Mouse (Mus musculus) CD4-positive, CD25-positive, alpha-beta regulatory T cell, adult 2 months (primary cell): ENCODE measurements at regions not wholly inside any gene's neighbourhood (a gene's known extent, or its start where the extent isn't known, plus 50 kb on each side); places are given as distances from the start of the nearest gene placed in this dataset.

ENCODE experiments used
- DNase-seq: peaks from one replicate; pipeline ENCODE4 v3.0.0-alpha.2; 2012; ENCODE audit warnings: low read depth, low spot score

- no peak for DNase-seq
Observed at GRCm38 (mm10) chr14:78372102-78372501, 64.3 kb upstream of the Tnfsf11 start.

- DNase-seq = no peak
Observed at GRCm38 (mm10) chr14:78368881-78369280, 61.0 kb upstream of the Tnfsf11 start.

DNA sequence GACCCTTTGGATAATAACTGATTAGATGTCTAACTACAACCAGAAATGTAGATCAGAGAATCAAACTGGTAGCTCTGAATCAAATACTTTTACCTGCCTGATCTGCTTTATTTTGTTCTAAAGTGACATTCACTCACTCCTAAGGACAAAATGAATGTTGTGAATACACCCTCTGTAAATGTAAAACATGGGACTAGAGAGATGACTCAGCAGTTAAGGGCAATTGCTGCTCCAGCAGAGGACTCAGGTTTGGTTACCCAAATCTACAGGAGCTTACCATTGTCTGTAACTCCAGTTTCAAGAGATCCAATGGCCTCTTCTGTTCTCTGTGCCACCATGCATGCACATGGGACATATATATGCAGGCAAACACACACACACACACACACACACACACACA, 57.0 kb upstream of the Tnfsf11 start:
- no peak for DNase-seq

- no peak for DNase-seq
Observed at GRCm38 (mm10) chr14:78363123-78363522, 55.3 kb upstream of the Tnfsf11 start.
